Mouse (Mus musculus) heart, embryonic 16.5 days (tissue): ENCODE data around the gene Ugt1a2. TPM values are rescaled to one million over a fixed set of nuclear protein-coding genes. Genes with fewer than 3 reads are reported as not detected.

ENCODE experiments used
- ATAC-seq: fragments of 200-750 bp; cut with Nextera tagmentation; replicated peaks from 2 replicates; pipeline ENCODE4 v1.8.0; 2017; ENCODE audit warnings: moderate number of reproducible peaks; ENCODE audit not compliant: insufficient read depth, low FRiP score; ENCODE audit errors: extremely low read depth
- H3K27ac ChIP-seq: fragments of 300-500 bp; sonication (generic); 2 replicates; pipeline ENCODE4 v1.5.1; 2014; ENCODE audit warnings: mild to moderate bottlenecking, low read length, control low read depth, moderate library complexity
- H3K27me3 ChIP-seq: fragments of 300-500 bp; sonication (generic); 2 replicates; pipeline ENCODE4 v1.6.1; 2014; ENCODE audit warnings: low read length, mixed read lengths; ENCODE audit not compliant: control insufficient read depth, insufficient read depth
- H3K36me3 ChIP-seq: fragments of 300-500 bp; sonication (generic); 2 replicates; pipeline ENCODE4 v1.6.1; 2014; ENCODE audit not compliant: control insufficient read depth, insufficient read depth
- H3K4me1 ChIP-seq: fragments of 300-500 bp; sonication (generic); 2 replicates; pipeline ENCODE4 v1.6.1; 2014; ENCODE audit warnings: low read length, mixed read lengths; ENCODE audit not compliant: control insufficient read depth, insufficient read depth
- H3K4me2 ChIP-seq: fragments of 300-500 bp; sonication (generic); 2 replicates; pipeline ENCODE4 v1.6.1; 2014; ENCODE audit warnings: low read depth, mild to moderate bottlenecking, control low read depth, low read length
- H3K4me3 ChIP-seq: fragments of 300-500 bp; sonication (generic); 2 replicates; pipeline ENCODE4 v1.5.1; 2014; ENCODE audit warnings: mild to moderate bottlenecking, control low read depth, low read length
- H3K9ac ChIP-seq: fragments of 300-500 bp; sonication (generic); 2 replicates; pipeline ENCODE4 v1.6.1; 2014; ENCODE audit warnings: low read length, control low read depth
- H3K9me3 ChIP-seq: fragments of 300-500 bp; sonication (generic); replicated peaks from 2 replicates; pipeline ENCODE4 v1.6.1; 2016; ENCODE audit warnings: low read length; ENCODE audit not compliant: control insufficient read depth
- WGBS: fragments of 180-500 bp; shearing (Covaris S2); extraction: QIAGEN DNeasy Blood & Tissue Kit; methylation state at CpG from one replicate; pipeline ENCODE4 v1.1.7; 2014; 5-methylcytosine and 5-hydroxymethylcytosine counted together
- polyA plus RNA-seq: library from polyadenylated mRNA; unstranded; fragments of >200 nt; fragmentation: Nextera tagmentation; extraction: Ambion mirVana; gene quantifications from 2 replicates; pipeline ENCODE4 v1.2.1, GENCODE M21; 2015

Gene Ugt1a2
- polyA plus RNA-seq, 1 experiment from 2014 or later = not detected

GRCm38 (mm10) chr1:88229986-88230385 lies 29.6 kb downstream of the Ugt1a2 start:
- H3K9ac ChIP-seq = no peak overlapping the region
- no peak for ATAC-seq
- 76% methylated on average over 5 of the region's 5 CpGs for WGBS
- H3K4me1 ChIP-seq = no peaks in the 10 kb centered on the region
- H3K27ac ChIP-seq = no peak overlapping the region
- no peak overlapping the region for H3K4me2 ChIP-seq
- H3K27me3 ChIP-seq = no peaks in the 10 kb centered on the region
- peaks cover 95% of the 10 kb centered on the region for H3K9me3 ChIP-seq
- no peaks in the 10 kb centered on the region for H3K36me3 ChIP-seq
- no peak overlapping the region for H3K4me3 ChIP-seq

- Histone ChIP-seq H3K36me3 (no peaks in the 10 kb centered on the region), H3K9ac (no peak overlapping the region), H3K27me3 (no peaks in the 10 kb centered on the region), H3K4me1 (no peaks in the 10 kb centered on the region), H3K27ac (no peak overlapping the region), H3K4me3 (no peak overlapping the region), H3K4me2 (no peak overlapping the region), H3K9me3 (peaks cover 98% of the 10 kb centered on the region)
- no peak for ATAC-seq
- WGBS = 70% methylated on average over 7 of the region's 7 CpGs
These were observed 30.0 kb downstream of the Ugt1a2 start for GRCm38 (mm10) chr1:88230421-88230820.

DNA sequence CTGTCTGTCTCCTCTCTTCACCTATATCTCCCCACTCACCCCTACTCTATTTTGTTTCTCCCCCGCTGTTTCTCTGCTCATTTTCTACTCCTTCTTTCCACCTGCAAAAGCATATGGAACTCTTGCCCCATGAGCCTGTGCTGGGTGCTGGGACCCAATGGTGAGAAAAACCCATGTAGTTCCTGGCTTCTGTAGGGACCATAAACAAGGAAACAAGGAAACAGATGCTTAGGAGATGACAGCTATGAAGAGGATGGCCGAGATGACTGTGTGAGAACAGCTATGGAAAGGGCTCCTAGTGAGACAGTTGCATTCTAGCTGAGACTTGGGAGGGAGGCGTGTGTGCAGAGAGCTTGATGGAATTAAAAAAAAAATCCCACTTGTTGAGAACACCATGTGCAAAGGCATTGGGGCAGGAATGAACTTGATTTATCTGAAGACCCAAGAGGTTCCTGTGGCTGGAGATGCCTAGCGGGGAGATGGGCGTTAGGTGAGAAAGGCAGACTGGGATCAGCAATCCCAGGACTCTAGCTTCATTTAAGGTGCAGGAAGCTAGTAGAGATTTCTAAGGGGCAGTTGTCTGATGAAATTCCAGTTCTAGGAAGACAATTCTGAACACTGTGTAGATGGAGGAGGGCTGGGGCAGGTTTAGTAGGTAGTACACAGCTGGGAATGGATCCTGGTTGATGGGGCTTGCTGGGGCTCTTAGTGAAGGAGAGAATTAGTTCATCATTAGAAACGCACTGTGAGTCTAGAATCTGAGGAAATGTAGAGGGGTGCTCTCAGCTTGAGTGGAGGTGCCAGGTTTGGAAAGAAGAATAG lies 30.8 kb downstream of the Ugt1a2 start:
- 65% methylated on average over 6 of the region's 6 CpGs for WGBS
- no peak for ATAC-seq
- peaks cover 92% of the 10 kb centered on the region for H3K9me3 ChIP-seq
- H3K27me3 ChIP-seq = no peaks in the 10 kb centered on the region
- H3K9ac ChIP-seq = no peak overlapping the region
- no peak overlapping the region for H3K4me2 ChIP-seq
- H3K36me3 ChIP-seq = no peaks in the 10 kb centered on the region
- H3K4me1 ChIP-seq = no peaks in the 10 kb centered on the region
- no peak overlapping the region for H3K27ac ChIP-seq
- no peak overlapping the region for H3K4me3 ChIP-seq

DNA sequence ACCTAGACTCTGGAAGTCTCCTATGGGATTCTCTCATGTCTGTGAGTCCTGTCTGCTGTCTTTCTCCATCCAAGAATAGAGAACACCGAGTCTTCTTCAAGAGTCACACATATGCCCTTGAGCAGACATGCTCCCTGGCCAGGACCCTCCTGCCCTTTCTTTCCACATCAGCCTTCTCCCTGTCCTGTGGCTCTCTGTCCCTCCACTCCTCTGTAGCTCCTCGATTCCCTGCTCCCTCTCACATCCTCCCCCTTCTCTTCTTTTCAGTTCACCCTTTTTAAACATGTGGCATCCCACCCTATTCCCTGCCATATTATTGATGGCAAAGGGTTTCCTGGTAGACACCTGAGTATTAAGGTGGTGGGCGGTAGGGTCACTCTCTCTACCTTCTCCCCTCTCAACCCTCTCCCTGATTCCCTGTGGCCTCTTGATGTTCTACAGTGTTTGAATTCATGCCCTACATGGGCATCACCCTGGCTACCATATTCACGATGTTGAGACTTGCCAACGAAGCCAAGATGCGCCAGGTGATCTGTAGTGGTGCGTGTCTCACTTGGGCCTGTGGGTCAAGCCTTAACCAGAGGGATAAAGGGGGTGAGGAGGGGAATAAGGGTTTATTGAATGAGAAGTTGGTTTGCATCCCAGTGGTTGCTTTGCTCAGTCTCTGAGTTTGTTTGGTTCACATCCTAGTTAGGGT lies 31.6 kb downstream of the Ugt1a2 start:
- Histone ChIP-seq H3K4me2 (no peak overlapping the region), H3K27ac (no peak overlapping the region), H3K9me3 (peaks cover 90% of the 10 kb centered on the region), H3K36me3 (no peaks in the 10 kb centered on the region), H3K27me3 (no peaks in the 10 kb centered on the region), H3K9ac (no peak overlapping the region), H3K4me1 (no peaks in the 10 kb centered on the region), H3K4me3 (no peak overlapping the region)
- no peak for ATAC-seq
- WGBS = 56% methylated on average over 7 of the region's 7 CpGs

DNA sequence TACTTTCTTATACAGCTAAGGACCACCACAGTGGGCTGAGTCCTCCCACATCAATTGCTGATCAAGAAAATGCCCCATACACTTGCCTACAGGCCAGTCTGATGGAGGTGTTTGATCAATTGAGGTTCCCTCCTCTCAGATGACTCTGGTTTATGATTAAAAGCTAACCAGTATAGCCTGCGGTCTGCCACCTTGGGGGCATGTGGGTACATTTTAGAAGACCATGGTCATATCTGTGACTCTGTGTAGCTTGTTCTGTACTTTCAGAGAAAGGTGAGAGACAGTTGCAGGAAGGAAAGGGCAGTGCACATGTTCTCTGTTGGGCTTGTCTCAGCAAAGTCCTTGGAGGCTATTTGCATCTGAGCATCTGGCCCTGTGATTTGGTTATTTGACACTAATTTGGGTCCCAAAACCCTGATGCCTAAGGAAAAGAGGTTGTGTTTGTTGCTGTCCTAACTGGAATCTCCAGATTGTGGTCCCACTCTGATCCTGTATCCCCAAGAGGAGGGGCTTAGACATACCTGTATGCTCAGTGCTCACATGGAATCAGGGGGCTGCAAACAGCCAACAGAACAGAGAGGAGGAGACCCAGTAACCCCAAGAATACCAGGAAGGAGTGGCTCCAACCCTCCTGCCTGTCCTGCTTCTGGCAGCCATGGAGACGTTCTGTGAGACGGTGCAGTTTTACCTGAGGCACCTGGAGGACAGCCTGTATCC lies 32.4 kb downstream of the Ugt1a2 start:
- ATAC-seq = no peak
- WGBS = 47% methylated on average over 3 of the region's 3 CpGs
- Histone ChIP-seq H3K4me3 (no peak overlapping the region), H3K9ac (no peak overlapping the region), H3K9me3 (peaks cover 90% of the 10 kb centered on the region), H3K4me1 (no peaks in the 10 kb centered on the region), H3K36me3 (no peaks in the 10 kb centered on the region), H3K4me2 (no peak overlapping the region), H3K27ac (no peak overlapping the region), H3K27me3 (no peaks in the 10 kb centered on the region)

GRCm38 (mm10) chr1:88233421-88234247 lies 33.2 kb downstream of the Ugt1a2 start:
- WGBS = 60% methylated on average over 14 of the region's 14 CpGs
- H3K36me3 ChIP-seq = no peaks in the 10 kb centered on the region
- ATAC-seq = no peak
- no peak overlapping the region for H3K4me2 ChIP-seq
- H3K4me3 ChIP-seq = no peak overlapping the region
- H3K27ac ChIP-seq = no peak overlapping the region
- H3K4me1 ChIP-seq = no peaks in the 10 kb centered on the region
- H3K9me3 ChIP-seq = peaks cover 90% of the 10 kb centered on the region
- H3K27me3 ChIP-seq = no peaks in the 10 kb centered on the region
- H3K9ac ChIP-seq = no peak overlapping the region

DNA sequence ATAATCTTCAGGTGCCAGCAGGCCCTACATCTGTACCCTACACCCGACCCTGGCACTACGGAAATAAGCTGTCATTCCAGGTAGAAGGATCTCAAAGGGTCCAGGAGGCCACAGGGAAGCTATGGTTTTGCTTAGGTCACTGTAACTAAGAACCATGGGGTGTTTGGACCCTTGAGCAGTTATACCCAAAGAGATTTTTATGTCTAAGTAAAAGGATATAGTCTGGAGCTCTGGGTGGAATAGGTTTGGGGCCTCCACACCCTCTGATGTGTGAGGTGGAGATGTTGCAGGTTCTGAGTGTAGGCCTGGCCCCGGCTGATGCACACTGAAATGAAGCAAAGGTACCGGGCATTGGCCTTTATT lies 33.8 kb downstream of the Ugt1a2 start:
- Histone ChIP-seq H3K4me2 (no peak overlapping the region), H3K27me3 (no peaks in the 10 kb centered on the region), H3K9me3 (peaks cover 90% of the 10 kb centered on the region), H3K4me3 (no peak overlapping the region), H3K4me1 (no peaks in the 10 kb centered on the region), H3K36me3 (no peaks in the 10 kb centered on the region), H3K9ac (no peak overlapping the region), H3K27ac (no peak overlapping the region)
- WGBS = 50% methylated on average over 4 of the region's 4 CpGs
- ATAC-seq = no peak

DNA sequence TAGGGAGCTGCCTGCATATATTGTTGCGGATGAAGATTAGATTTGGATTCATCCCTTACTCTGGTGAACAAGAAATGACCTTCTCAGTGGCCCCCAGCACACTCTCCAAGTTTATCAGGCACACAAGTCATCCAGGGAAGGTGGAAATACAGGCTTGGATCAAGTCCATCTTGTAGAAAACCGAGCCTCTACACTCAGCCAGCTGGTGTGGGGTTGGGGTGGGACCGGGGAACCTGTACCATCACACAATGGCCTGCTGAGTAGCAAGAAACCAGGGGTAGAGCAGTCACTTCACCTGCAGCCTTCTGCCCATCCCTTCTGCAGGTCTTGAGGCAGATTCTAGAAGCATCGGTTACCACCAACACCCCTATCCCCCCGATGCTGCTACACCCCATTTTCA lies 34.2 kb downstream of the Ugt1a2 start:
- Histone ChIP-seq H3K9me3 (peaks cover 90% of the 10 kb centered on the region), H3K4me3 (no peak overlapping the region), H3K9ac (no peak overlapping the region), H3K27ac (no peak overlapping the region), H3K4me2 (no peak overlapping the region), H3K27me3 (no peaks in the 10 kb centered on the region), H3K4me1 (no peaks in the 10 kb centered on the region), H3K36me3 (no peaks in the 10 kb centered on the region)
- no peak for ATAC-seq
- WGBS = 38% methylated on average over 5 of the region's 5 CpGs
